Mouse (Mus musculus): Measurements from ENCODE around the gene Tmem160. TPM values are rescaled to one million over a fixed set of nuclear protein-coding genes. Genes with fewer than 3 reads are reported as not detected.

Tmem160 gene
- total RNA-seq, 1 experiment from 2014 or later: 14.8 TPM

DNA sequence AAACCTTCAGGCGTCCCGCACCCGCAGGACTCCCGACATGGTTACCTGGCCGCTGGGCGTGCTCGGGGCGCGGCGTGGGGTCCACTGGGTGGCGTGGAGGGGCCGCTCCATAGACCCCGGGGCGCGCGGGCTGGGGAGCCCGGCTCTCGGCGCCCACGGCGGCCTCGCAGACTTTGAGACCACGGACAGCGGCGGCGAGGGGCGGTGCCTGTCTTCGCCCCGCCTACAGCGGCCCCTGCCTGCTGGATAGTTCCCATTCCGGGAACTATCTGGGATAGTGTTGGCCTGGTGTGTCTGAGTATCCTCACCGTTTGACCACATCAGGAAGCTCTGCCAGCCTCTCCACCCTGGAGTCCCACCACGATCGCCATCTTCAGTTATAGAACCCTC, 24.0 kb downstream of the Tmem160 start:
- no peak for ATAC-seq (replicated peaks; ENCODE audit: low read depth, poor library complexity, severe bottlenecking)

DNA sequence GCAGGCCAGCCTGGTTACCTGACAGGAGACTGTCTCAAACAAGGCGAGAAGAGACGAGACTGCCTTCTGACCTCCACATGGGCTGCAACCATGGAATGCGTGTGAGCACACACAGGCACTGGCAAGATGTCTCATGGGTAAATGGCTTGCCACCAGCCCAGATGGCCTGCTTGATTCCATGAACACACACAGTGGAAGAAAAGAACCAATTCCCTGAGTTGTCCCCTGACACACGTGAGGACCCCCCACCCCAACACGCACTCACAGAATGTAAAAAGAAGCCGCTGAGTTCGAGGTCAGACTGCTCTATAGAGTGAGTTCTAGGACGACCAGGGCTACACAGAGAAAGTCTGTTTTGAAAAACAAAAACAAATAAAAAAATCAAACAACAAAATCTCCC, 25.0 kb downstream of the Tmem160 start, which contains the start of gene Npas1:
Npas1 (minus strand) TSS at position 101 of the 400 bp plus-strand sequence.
- ATAC-seq (replicated peaks; ENCODE audit: low read depth, poor library complexity, severe bottlenecking): no peak

- no peak for ATAC-seq (replicated peaks; ENCODE audit: low read depth, poor library complexity, severe bottlenecking)
Measured at GRCm38 (mm10) chr7:16488816-16489215, 36.2 kb downstream of the Tmem160 start.

DNA sequence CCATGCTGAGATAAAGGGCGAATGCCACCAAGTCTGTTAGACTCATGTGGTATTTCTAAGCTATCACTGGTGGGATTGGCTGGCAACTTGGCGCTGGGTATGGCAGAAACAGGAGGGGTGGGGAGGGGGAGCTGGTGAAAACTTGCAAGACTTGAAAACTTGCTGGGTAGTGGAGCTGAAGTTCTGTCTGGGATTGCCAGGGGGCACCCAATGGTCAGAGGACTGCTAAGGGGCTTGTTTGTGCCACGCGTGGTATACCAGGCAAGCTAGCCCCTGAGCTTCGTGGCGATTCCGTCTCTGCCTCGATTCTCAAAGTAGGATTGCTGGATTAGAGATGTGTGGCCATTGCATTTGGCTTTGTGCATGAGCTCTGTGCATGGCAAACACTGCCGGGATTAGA, 37.4 kb downstream of the Tmem160 start:
- no peak for ATAC-seq (replicated peaks; ENCODE audit: low read depth, poor library complexity, severe bottlenecking)

DNA sequence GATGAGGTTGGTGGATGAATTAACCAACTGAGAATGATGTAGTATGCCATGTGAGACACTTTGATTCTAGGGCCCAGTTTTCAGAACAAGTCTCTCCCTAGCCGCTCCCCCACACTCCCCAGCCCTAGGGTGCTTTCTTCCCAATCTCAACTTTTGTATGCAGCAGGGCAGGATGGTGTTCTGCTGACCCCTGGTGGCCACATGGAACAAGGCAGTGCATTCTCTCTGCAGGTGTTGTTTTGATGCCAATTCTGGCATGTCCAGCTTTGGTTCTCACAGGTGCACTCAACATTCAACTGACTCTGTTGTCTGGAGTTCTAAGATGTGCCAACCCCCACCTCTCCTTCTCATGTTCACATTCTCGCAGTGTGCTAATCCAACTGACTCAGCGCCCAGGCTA, 39.2 kb downstream of the Tmem160 start:
- ATAC-seq (replicated peaks; ENCODE audit: low read depth, poor library complexity, severe bottlenecking): peak; percentile 85

- no peak for ATAC-seq (replicated peaks; ENCODE audit: low read depth, poor library complexity, severe bottlenecking)
Measured at GRCm38 (mm10) chr7:16492211-16492610, 39.6 kb downstream of the Tmem160 start.

DNA sequence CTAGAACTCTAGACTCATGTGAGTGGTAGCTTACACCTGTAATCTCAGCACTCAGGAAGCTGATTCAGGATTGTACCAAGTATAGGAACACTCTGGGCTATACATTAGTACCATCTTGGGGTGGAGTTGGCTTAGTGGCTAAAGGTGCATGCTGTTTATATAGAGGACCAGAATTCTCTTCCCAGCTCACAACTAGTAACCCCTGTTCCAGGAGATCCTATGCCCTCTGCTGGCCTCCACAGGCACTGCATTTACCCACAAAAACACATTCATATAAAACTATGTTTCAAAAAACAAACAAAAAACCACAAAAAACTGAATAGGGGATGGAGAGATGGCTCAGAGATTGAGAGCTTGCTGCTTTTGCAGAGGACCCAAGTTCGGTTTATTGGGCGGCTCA, 40.8 kb downstream of the Tmem160 start:
- ATAC-seq (replicated peaks; ENCODE audit: low read depth, poor library complexity, severe bottlenecking): peak; percentile 50

DNA sequence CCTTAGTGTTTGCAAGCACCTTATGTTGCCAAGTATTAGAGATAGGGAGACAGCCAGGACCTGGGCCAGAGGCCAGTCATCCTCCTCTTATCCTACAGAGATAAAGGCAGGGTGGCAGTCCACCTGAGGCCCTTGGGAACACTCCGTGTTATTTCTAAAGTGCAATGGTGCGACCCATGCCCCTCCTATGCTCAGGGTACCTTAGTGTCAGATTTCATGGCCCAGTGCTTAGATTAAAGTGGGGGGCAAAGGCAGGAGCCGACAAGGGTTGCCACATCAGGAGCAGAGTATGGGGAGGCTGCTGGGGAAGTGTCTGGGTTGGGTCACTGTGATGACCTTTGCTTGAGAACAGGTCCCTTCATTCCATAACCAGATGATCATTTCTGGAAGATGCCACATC, 43.7 kb downstream of the Tmem160 start:
- no peak for ATAC-seq (replicated peaks; ENCODE audit: low read depth, poor library complexity, severe bottlenecking)

GRCm38 (mm10) chr7:16499671-16500104, 47.1 kb downstream of the Tmem160 start:
- ATAC-seq (replicated peaks; ENCODE audit: low read depth, poor library complexity, severe bottlenecking): no peak

DNA sequence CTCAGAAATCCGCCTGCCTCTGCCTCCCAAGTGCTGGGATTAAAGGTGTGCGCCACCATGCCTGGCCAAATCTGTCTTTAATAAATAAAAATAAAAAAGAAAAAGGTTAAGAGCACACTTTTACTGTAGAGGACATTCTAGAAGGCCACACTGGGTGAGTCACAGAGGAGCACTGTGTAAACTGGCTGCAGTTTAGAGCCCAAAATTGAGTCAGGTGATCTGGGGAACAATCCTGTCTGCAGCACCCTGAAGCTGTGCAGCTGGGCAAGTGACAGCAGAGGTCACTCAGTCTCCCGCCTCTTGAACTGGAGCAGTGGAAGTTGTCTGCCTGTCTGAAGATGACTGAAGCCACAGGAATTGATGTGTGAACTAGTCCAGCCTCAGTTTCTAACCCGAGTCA, 49.0 kb downstream of the Tmem160 start:
- ATAC-seq (replicated peaks; ENCODE audit: low read depth, poor library complexity, severe bottlenecking): no peak

- ATAC-seq (replicated peaks; ENCODE audit: low read depth, poor library complexity, severe bottlenecking): no peak
Measured at GRCm38 (mm10) chr7:16504573-16505225, 52.1 kb downstream of the Tmem160 start.

Other genes with a start within 250 kb of the Tmem160 start
- gene Dhx34, start 230.7 kb upstream of the Tmem160 start, total RNA-seq (2017): 4.5 and 9.2 TPM in 2 replicates
- 1.1 and 3.1 TPM in 2 replicates for gene C5ar2, start 208.6 kb upstream of the Tmem160 start, total RNA-seq (2017)
- 0.55 TPM in 1 of 2 replicates, not detected in the other for gene C5ar1, start 193.2 kb upstream of the Tmem160 start, total RNA-seq (2017)
- gene Inafm1, start 179.2 kb upstream of the Tmem160 start, total RNA-seq (2017): 15.1 and 18.0 TPM in 2 replicates
- gene Ccdc9, start 166.0 kb upstream of the Tmem160 start, total RNA-seq (2017): 53.6 and 123 TPM in 2 replicates
- gene Bbc3, start 144.4 kb upstream of the Tmem160 start, total RNA-seq (2017): 1.4 and 2.5 TPM in 2 replicates
- gene Sae1, start 65.0 kb upstream of the Tmem160 start, total RNA-seq (2017): 424 and 443 TPM in 2 replicates
- gene Zc3h4, start 51.9 kb upstream of the Tmem160 start, total RNA-seq (2017): 31.5 and 52.8 TPM in 2 replicates
- not detected in 2 replicates for gene Npas1, start 24.9 kb downstream of the Tmem160 start, total RNA-seq (2017)
- 13.9 and 15.9 TPM in 2 replicates for gene Arhgap35, start 162.2 kb downstream of the Tmem160 start, total RNA-seq (2017)
- gene Ceacam15, start 222.9 kb downstream of the Tmem160 start, total RNA-seq (2017): not detected in 2 replicates

All from common myeloid progenitor, adult 5-6 weeks (primary cell).